Mouse (Mus musculus): ENCODE results near the gene Odaph. TPM values are rescaled to one million over a fixed set of nuclear protein-coding genes. Genes with fewer than 3 reads are reported as not detected.
"Not testable (repeated sequence)": the region's sequence is repeated elsewhere in the genome, so short reads cannot be mapped to it uniquely, and the experiment has no call there.

The Odaph gene
- not detected in 2 replicates for polyA plus RNA-seq (2016; fragmentation: Nextera tagmentation; extraction: Ambion mirVana)

DNA sequence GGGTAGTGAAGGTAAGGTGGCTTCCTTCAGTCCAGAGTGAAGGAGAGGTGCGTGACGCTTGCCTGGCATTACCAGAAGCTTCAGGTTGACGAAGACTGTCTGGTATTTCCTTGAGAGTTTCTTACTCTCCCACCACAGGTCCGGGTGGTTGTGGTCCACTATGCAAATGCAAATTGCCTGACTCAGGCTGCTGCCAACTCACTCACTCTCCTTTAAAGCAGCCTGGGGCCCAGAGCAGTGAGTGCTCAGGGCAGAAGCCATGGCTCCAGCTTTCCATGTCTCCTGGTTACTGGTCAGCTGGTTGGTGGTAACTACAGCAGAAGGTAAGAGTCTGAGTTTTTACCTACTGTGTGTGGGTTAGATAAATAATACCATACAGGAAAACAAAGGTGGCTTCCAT, at the start of gene Odaph:
Gene Odaph, plus strand, starts transcription at position 240 of the 400 bp plus-strand sequence.
- 68% methylated on average over 4 of the region's 4 CpGs for WGBS
- ATAC-seq (ENCODE audit: low FRiP score, low read depth) = no peak
- Histone ChIP-seq H3K27me3 (no peaks in the 10 kb centered on the region), H3K9ac (replicated peaks) (no peak within 1 kb of the TSS), H3K9me3 (no peaks in the 10 kb centered on the region), H3K4me2 (replicated peaks) (no peak within 1 kb of the TSS), H3K36me3 (no peaks in the 10 kb centered on the region), H3K27ac (replicated peaks) (no peak within 1 kb of the TSS), H3K4me3 (no peak within 1 kb of the TSS), H3K4me1 (no peaks in the 10 kb centered on the region)

DNA sequence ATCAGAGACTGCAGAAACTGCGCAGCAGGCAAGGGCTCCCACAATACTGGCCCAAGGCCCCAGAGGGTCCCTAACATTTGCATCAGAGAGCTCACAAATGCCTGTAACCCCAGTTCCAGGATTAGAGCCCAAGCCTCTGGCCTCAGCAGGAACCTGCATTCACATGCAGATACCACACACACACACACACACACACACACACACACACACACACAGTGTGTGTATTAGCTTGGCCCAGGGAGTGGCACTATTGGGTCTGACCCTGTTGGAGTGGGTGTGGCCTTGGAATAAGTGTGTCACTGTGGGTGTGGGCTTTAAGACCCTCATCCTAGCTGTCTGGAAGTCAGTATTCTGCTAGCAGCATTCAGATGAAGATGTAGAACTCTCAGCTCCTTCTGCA, 41.7 kb upstream of the Odaph start:
- not testable (repeated sequence) for H3K4me2 ChIP-seq (replicated peaks); H3K4me1 ChIP-seq; H3K27me3 ChIP-seq; H3K9me3 ChIP-seq; H3K9ac ChIP-seq (replicated peaks); H3K27ac ChIP-seq (replicated peaks); H3K4me3 ChIP-seq
- ATAC-seq (ENCODE audit: low FRiP score, low read depth) = peak; percentile 47; the same call in 1 of the 2 replicates
- 26% methylated on average over 1 of the region's 1 CpGs for WGBS
- H3K36me3 ChIP-seq = peaks cover 29% of the 10 kb centered on the region

DNA sequence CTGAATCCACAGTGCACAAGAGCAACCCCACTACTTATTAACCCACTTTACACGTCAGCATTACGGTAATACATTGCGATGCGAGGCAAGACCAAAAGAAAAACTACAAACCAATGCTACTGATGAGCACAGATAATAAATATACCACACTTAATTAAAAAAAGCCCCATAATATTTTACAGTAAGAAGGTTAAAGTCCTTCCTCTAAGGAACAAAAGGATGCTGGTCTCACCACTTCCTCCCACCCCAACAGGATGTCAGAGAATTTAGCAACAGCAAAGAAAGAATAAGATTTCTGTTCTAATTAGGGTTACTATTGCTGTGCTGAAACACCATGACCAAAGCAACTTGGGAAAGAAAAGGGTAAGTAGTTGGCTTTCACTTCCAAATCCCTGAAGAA, 40.3 kb upstream of the Odaph start:
- Histone ChIP-seq H3K27me3 (no peaks in the 10 kb centered on the region), H3K4me3 (no peak overlapping the region), H3K9ac (replicated peaks) (no peak overlapping the region), H3K9me3 (no peaks in the 10 kb centered on the region), H3K4me2 (replicated peaks) (no peak overlapping the region), H3K27ac (replicated peaks) (no peak overlapping the region), H3K4me1 (no peaks in the 10 kb centered on the region), H3K36me3 (peaks cover 31% of the 10 kb centered on the region)
- no peak for ATAC-seq (ENCODE audit: low FRiP score, low read depth)
- WGBS = 97% methylated on average over 4 of the region's 4 CpGs

DNA sequence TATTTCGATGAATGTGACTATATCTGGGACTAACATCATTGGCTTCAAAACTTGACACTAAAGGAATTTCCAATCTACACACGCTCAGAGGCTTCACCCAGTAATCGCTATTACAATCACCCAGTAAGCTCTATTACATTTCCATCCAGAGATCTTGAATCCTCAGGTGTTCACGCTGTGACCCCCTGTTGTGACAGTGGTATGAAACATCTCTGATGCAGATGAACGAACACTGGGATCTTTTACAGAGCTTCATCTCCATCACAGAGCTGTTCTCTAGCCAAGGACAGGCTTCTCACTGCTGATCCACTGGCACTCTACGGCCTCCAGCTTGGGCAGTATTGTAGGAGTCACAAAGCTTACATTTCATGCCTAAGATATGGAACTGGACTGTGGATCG, 37.8 kb upstream of the Odaph start:
- ATAC-seq (ENCODE audit: low FRiP score, low read depth) = no peak
- H3K4me1 ChIP-seq = no peaks in the 10 kb centered on the region
- no peak overlapping the region for H3K27ac ChIP-seq (replicated peaks)
- H3K4me3 ChIP-seq = no peak overlapping the region
- no peaks in the 10 kb centered on the region for H3K27me3 ChIP-seq
- H3K9me3 ChIP-seq = no peaks in the 10 kb centered on the region
- peaks cover 46% of the 10 kb centered on the region for H3K36me3 ChIP-seq
- 92% methylated on average over 7 of the region's 7 CpGs for WGBS
- no peak overlapping the region for H3K4me2 ChIP-seq (replicated peaks)
- H3K9ac ChIP-seq (replicated peaks) = no peak overlapping the region

DNA sequence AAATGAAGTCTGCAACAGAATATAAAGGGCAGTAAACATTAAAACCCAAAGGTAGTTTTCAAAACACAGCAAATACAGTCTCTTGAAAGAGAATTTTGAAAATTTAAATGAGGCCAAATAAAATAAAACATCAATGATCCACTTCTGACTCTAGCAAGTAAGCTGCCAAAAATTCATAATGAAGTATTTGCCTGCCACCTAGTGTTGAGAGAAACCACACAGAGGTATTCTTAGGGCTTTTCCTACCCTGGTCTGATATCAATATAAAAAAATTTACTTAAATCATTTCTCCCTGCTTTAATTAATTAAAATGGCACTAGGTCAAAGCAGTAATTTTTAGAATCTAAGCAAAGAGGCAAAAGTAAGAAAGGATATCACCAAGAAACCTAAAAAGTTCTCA, 35.9 kb upstream of the Odaph start:
- H3K27ac ChIP-seq (replicated peaks) = no peak overlapping the region
- no peaks in the 10 kb centered on the region for H3K27me3 ChIP-seq
- no peak for ATAC-seq (ENCODE audit: low FRiP score, low read depth)
- H3K9me3 ChIP-seq = no peaks in the 10 kb centered on the region
- peaks cover 51% of the 10 kb centered on the region for H3K36me3 ChIP-seq
- no peaks in the 10 kb centered on the region for H3K4me1 ChIP-seq
- H3K4me2 ChIP-seq (replicated peaks) = no peak overlapping the region
- H3K9ac ChIP-seq (replicated peaks) = no peak overlapping the region
- no peak overlapping the region for H3K4me3 ChIP-seq

DNA sequence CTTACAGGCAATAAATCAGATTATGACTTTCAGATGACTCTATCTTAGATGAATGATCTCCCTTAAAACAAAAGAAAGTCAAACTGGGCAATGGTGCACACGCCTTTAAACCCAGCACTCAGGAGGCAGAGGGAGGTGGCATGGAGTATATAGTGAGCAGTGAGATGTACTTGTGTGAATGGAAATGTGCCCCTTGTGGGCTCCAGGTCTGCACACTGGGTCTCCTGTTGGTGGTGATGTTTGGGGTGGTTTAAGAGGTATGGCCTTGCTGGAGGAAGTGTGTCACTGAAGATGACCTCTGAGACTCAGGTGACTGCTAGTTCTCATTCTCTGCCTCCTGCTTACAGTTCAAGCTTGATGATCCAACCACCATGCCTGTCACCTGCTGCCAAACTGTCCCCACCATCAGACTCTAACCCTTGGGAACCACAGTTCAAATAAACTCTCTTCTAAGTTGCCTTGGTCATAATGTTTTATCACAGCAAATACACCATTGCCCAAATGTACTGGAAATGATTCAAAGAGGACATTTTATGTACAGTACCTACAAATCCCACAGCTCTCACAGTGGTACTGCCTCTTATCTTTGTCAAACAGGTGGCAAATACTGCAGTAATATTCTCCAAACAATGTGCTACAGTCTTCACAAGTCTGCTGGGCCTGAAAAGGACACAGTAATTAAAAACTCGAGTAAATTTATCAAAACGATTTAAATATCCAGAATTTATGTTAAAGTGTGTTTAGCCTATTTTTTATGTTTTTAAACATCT, 30.1 kb upstream of the Odaph start:
- no peaks in the 10 kb centered on the region for H3K9me3 ChIP-seq
- WGBS = 91% methylated on average over 3 of the region's 3 CpGs
- H3K4me1 ChIP-seq = peaks cover 19% of the 10 kb centered on the region
- H3K9ac ChIP-seq (replicated peaks) = no peak overlapping the region
- H3K27ac ChIP-seq (replicated peaks) = no peak overlapping the region
- ATAC-seq (ENCODE audit: low FRiP score, low read depth) = no peak
- H3K36me3 ChIP-seq = peaks cover 33% of the 10 kb centered on the region
- no peaks in the 10 kb centered on the region for H3K27me3 ChIP-seq
- H3K4me2 ChIP-seq (replicated peaks) = no peak overlapping the region
- H3K4me3 ChIP-seq = no peak overlapping the region

DNA sequence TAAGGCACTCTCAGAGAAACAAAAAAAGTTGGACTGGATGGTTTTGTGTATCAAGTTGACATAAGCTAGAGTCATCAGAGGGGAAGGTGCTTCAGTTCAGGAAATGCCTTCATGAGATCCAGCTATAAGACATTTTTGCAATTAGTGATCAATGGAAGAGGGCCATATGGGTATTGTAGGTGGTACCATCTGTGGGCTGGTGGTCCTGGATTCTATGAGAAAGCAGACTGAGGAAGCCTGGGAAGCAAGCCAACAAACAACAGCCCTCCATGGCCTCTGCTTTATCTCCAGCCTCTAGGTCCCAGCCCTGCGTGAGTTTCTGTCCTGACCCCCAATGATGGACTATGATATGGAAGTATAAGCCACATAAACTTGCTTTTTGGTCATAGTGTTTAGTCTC, 28.2 kb upstream of the Odaph start:
- H3K9ac ChIP-seq (replicated peaks) = no peak overlapping the region
- H3K9me3 ChIP-seq = no peaks in the 10 kb centered on the region
- peaks cover 26% of the 10 kb centered on the region for H3K4me1 ChIP-seq
- H3K27me3 ChIP-seq = no peaks in the 10 kb centered on the region
- H3K4me3 ChIP-seq = no peak overlapping the region
- peaks cover 21% of the 10 kb centered on the region for H3K36me3 ChIP-seq
- H3K4me2 ChIP-seq (replicated peaks) = no peak overlapping the region
- WGBS = 91% methylated on average over 1 of the region's 1 CpGs
- no peak for ATAC-seq (ENCODE audit: low FRiP score, low read depth)
- H3K27ac ChIP-seq (replicated peaks) = no peak overlapping the region

DNA sequence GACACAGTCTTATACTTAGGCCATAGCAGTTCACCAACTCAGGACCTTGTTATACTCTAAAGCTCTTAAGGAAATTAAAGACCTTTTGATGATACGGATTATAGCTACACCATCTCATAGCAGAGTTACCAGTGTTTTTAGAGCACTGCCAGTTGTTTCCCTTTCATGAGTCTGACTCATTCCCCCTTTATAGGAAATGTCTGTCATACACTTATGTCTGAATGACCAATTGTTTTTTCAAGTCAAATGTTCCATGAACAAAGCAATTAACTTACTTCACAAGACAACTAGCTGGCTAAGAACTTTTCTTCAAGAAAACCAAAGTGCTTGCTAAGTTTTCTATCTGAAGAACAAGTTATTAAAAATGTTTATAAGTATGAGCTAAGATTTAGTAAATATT, 27.3 kb upstream of the Odaph start:
- H3K4me2 ChIP-seq (replicated peaks) = no peak overlapping the region
- 88% methylated on average over 1 of the region's 1 CpGs for WGBS
- H3K36me3 ChIP-seq = peaks cover 15% of the 10 kb centered on the region
- no peaks in the 10 kb centered on the region for H3K9me3 ChIP-seq
- H3K9ac ChIP-seq (replicated peaks) = no peak overlapping the region
- H3K27me3 ChIP-seq = no peaks in the 10 kb centered on the region
- H3K4me3 ChIP-seq = no peak overlapping the region
- no peak overlapping the region for H3K27ac ChIP-seq (replicated peaks)
- peaks cover 26% of the 10 kb centered on the region for H3K4me1 ChIP-seq
- no peak for ATAC-seq (ENCODE audit: low FRiP score, low read depth)

DNA sequence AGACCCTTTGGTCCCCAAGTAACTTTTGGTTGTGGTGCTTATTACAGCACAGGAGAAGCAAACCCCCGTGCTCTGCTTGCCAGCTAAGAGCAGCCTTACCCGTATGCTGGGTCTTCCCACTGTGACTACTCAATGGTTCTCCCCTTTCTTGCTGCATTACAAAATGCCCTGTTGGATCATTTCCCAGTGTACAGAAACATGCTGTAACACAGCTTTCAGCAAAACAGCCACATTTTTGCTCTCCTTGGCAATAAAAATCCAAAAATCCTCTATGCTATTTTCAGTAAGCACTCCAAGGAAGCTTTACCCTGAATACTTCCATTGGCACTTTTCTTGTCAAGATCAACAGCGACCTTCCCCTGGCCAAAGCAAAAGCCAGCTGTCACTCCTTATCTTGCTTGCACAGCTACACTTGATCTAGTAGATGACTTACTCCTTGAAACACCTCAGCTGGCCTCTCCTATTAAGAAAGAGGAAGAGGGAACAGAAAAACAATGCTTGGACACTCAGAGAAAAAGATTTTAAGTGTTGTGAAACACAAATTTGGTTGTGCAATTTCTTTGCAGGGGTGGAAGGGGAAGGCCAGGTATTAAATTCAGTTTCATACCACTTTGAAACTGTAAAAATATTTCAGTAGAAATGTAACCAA, 26.5 kb upstream of the Odaph start:
- Histone ChIP-seq H3K27ac (replicated peaks) (no peak overlapping the region), H3K4me2 (replicated peaks) (peak overlapping the region; percentile 13), H3K4me3 (no peak overlapping the region), H3K9ac (replicated peaks) (no peak overlapping the region), H3K36me3 (peaks cover 14% of the 10 kb centered on the region), H3K4me1 (peaks cover 26% of the 10 kb centered on the region), H3K27me3 (no peaks in the 10 kb centered on the region), H3K9me3 (no peaks in the 10 kb centered on the region)
- no peak for ATAC-seq (ENCODE audit: low FRiP score, low read depth)
- WGBS = 91% methylated on average over 3 of the region's 3 CpGs

DNA sequence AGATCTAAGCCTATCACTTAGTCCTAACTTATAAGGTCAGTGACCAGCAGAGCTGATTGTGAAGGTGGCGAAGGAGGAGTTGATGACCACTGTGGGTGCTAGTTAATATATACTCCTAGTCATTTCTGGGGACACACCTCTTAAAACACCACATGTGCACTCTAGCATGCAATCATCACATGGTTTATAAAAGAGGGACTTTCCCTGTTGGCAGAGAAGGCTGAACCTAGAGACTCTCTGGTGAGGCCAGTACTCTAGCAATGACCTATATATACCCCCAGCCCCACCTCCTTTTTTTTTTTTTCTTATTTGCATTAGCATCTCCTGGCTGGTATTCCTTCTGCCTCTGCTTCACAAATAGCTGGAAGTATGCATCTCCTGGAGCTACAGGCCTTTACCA, 25.9 kb upstream of the Odaph start:
- ATAC-seq (ENCODE audit: low FRiP score, low read depth) = no peak
- WGBS = 91% methylated on average over 1 of the region's 1 CpGs
- Histone ChIP-seq H3K9ac (replicated peaks) (peak overlapping the region; percentile 39; the same call in 1 of the 2 replicates), H3K4me2 (replicated peaks) (peak overlapping the region; percentile 72), H3K27ac (replicated peaks) (no peak overlapping the region), H3K9me3 (no peaks in the 10 kb centered on the region), H3K4me1 (peaks cover 26% of the 10 kb centered on the region), H3K36me3 (peaks cover 14% of the 10 kb centered on the region), H3K27me3 (no peaks in the 10 kb centered on the region), H3K4me3 (peak overlapping the region; percentile 75)

DNA sequence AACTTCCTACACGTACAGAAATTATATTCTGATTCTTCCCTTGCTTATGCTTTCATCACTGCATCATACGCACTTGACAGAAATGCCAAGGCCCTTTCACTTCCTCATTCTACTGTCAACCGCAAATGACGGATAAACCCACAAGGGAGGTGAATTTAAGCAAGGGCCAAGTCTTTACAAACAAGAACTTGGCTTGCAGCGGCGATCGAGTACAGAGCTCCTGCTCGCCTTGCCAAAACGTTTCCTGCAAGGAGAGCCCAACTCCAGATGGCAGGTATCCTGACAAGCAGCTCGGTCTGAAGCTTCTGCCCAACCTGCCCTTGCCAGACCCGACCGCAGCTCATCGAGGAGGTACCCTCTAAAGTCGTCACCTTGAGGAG, 25.0 kb upstream of the Odaph start:
- peaks cover 26% of the 10 kb centered on the region for H3K4me1 ChIP-seq
- peaks cover 6% of the 10 kb centered on the region for H3K36me3 ChIP-seq
- H3K27ac ChIP-seq (replicated peaks) = peak overlapping the region; percentile 98
- H3K27me3 ChIP-seq = no peaks in the 10 kb centered on the region
- peak overlapping the region; percentile 75 for H3K4me3 ChIP-seq
- no peaks in the 10 kb centered on the region for H3K9me3 ChIP-seq
- H3K9ac ChIP-seq (replicated peaks) = peak overlapping the region; percentile 76
- ATAC-seq (ENCODE audit: low FRiP score, low read depth) = no peak
- under 1% methylated on average over 14 of the region's 14 CpGs for WGBS
- peak overlapping the region; percentile 72 for H3K4me2 ChIP-seq (replicated peaks)

DNA sequence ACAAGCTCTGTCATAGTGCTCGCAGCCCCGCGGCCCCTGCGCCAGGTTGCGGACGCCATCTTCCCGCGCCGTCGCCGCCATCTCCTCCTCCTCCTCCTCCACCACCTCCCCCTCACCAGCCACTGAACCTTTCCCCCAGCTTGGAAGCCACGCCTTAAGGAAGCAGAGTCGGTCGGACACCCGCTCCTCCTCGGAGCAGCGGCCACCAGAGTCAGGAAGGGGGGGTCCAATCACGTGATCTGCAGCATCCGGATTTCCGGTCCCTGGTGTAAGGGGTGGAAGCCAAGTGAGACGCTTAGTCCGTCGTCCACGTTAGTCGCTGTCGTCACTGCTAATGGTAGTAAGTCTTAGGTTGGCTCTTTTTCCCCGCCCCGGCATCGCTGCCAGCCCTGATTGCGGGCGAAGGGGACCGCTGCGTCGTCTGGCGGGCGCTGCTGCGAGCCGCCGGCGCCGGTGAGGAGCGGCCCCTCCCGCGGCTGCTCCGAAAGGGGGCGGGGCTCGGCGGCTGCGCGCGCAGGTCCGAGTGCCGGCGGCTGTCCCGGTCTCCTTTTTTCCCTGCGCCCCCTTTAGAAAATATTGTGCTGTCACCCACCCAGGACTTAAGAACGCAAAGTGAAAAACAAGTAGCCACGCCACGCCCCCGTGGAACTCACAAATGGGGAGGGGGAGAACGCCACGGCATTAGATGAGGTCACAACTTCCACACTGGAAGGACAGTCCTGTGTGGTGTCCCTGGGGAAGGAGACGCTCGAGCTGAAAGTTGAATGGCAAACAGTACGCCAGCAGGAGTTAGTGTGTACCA, 24.4 kb upstream of the Odaph start, which contains the start of gene Rchy1:
Gene Rchy1, minus strand, starts transcription at position 430 of the 802 bp plus-strand sequence.
- ATAC-seq (ENCODE audit: low FRiP score, low read depth) = peak; percentile 97
- Histone ChIP-seq H3K4me2 (replicated peaks) (peak within 1 kb of the TSS; percentile 72), H3K27ac (replicated peaks) (peak within 1 kb of the TSS; percentile 98), H3K9me3 (no peaks in the 10 kb centered on the region), H3K9ac (replicated peaks) (peak within 1 kb of the TSS; percentile 76), H3K4me1 (peaks cover 26% of the 10 kb centered on the region), H3K27me3 (no peaks in the 10 kb centered on the region), H3K4me3 (peak within 1 kb of the TSS; percentile 75), H3K36me3 (peaks cover under 1% of the 10 kb centered on the region; the same call in 1 of the 2 replicates)
- under 1% methylated on average over 62 of the region's 65 CpGs for WGBS
